Mouse (Mus musculus) brain, embryonic 14.5 days (tissue): ENCODE measurements around the gene Abcc4. TPM values are rescaled to one million over a fixed set of nuclear protein-coding genes. Genes with fewer than 3 reads are reported as not detected.
"Not testable (repeated sequence)": the region's sequence is repeated elsewhere in the genome, so short reads cannot be mapped to it uniquely, and the experiment has no call there.

Experiments
- DNase-seq: peaks from one replicate; pipeline ENCODE4 v3.0.0-alpha.2; 2011; ENCODE audit warnings: low read depth
- CTCF ChIP-seq: fragments of 200-500 bp; IDR thresholded peaks from 2 replicates; pipeline ENCODE4 v1.5.1; 2012; ENCODE audit warnings: inconsistent platforms, mild to moderate bottlenecking, moderate library complexity, borderline replicate concordance; ENCODE audit not compliant: insufficient read depth, insufficient read length; ENCODE audit errors: extremely low read depth
- POLR2A ChIP-seq: fragments of 200-500 bp; IDR thresholded peaks from 2 replicates; pipeline ENCODE4 v1.6.1; 2012; ENCODE audit warnings: mild to moderate bottlenecking, inconsistent platforms, borderline replicate concordance; ENCODE audit not compliant: poor library complexity, insufficient read depth, insufficient read length, severe bottlenecking; ENCODE audit errors: extremely low read depth
- polyA plus RNA-seq: library from polyadenylated mRNA; depleted of rRNA; stranded (reverse); fragments of >200 nt; gene quantifications from 2 replicates; pipeline ENCODE4 v1.2.3, GENCODE M21; 2012

Abcc4 gene
- polyA plus RNA-seq, 1 experiment = 1.7 TPM

DNA sequence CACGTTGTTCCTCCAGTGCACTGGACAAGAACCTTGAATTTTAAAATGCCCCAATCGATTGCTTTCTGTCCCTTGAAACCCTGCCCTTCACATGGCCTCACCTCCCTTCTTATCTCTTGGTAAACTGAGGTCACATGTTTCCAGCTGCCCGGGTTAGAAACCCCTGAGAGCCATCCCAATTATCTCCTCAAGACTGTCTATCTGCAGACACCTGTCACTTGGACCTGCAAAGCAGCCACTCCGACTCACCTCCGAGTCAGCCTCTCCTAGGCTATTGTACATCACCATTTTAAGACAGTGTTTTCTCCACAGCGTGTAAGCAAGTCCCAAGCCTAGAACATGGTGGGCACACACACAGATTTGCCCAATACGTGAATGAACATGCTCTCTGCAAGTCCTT, 31.8 kb downstream of the Abcc4 start:
- TF ChIP-seq POLR2A (no peak), CTCF (no peak)
- DNase-seq = no peak

DNA sequence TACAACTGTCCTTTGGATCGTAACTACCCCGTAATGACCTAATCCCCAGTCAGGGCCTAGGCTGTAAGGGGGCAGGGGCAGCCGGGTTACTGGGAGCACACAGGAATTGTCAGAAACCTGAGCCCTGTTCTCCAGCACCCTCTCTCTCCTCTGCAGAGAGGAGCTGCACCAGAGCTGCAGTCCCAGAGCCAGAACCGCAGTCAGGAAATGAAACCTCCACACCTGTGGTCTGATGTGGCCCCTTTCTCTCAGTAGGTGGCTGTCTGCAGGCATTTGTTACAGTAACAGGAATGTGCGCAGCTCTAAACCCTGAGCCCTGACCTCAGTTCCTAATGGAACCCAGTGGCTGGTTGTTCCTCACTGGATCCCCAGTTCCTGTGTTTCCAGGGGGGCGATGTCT, 32.5 kb downstream of the Abcc4 start:
- no peak for TF ChIP-seq CTCF
- no peak for TF ChIP-seq POLR2A
- DNase-seq = no peak

DNA sequence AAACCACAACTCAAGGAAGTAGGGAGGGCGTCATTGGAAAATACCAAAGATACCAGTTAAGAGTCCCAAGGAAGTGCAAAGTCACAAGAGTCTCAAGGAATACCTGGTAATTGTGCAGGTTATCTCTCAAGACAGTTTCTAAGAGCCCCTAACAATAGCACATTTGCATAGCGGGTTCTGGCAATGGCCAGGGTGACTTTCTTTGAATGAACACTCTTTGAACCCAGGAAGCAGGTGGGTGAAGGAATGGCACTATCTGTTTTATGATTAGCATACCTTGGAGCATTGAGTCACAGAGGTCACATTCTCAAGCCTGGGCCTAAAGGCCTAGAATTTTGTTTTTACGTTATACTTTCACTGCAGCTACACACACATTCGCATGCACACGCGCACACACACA, 33.1 kb downstream of the Abcc4 start:
- DNase-seq = not testable (repeated sequence)

DNA sequence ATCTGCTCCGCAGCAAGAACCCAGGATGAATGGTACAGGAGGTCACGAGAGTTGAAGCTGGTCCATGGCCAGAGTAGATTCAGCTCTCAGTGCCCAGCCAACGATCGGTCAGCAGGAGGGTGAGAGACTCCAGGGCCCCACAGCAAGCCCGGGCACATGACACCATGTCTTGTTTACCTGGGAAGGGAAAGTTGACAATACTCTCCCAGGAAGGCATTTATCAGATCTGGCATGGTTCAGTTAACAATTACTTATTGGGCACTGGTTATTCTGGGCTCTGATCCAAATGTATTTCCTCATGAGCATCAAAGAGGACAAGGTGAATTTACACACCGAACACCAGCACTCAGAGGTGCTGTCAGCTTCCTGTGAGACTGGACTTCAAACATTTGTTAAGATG, 38.5 kb downstream of the Abcc4 start:
- DNase-seq = peak; percentile 45
- TF ChIP-seq POLR2A (no peak), CTCF (no peak)

DNA sequence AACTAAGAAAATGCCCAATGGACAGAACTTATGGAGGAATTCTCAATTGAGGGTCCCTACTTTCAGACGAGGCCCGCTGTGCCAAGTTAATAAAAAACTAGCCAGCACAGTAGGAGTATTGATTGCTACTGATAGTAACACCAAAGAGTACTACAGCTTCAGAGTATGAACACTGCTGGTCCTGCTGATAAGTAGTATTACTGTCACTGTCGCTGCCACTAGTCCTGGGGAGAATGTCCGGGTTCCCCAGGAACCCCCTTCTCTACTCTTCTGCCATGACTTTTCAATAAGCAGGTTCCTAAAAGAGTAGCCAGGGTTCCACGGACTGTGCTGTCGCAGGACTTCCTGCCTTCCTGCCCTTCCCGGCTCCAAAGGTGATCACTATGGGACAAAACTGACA, 41.4 kb downstream of the Abcc4 start:
- no peak for DNase-seq
- no peak for TF ChIP-seq CTCF
- no peak for TF ChIP-seq POLR2A

DNA sequence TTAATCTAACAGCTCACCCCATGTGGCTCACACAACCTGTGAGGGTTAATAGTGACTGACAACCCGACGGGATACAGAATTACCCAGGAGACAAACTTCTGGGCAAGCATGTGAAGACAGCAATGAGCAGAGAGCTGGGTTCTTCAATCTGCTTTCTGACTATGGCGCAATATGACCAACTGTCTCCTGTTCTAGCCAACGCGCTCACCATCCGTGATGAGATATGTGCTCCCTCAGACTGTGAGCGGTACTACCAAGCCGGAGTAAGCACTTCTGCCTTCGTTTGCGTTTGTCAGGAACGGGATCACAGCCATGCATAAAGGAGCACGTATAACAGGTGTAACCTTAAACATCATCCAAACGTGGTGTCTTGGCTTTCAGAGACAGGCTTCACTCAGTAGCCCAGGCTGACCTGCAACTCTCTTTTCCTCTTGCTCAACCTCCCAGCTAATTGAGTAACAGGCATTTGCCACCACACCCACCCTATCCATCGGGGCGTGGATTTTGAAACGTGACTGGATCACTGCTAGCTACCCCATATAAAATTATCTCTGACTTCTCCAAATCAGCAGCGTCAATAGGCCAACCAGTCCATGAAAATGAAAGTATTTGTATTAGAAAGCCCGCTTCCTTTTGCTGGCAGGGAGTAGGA, 43.3 kb downstream of the Abcc4 start:
- no peak for TF ChIP-seq POLR2A
- no peak for TF ChIP-seq CTCF

DNA sequence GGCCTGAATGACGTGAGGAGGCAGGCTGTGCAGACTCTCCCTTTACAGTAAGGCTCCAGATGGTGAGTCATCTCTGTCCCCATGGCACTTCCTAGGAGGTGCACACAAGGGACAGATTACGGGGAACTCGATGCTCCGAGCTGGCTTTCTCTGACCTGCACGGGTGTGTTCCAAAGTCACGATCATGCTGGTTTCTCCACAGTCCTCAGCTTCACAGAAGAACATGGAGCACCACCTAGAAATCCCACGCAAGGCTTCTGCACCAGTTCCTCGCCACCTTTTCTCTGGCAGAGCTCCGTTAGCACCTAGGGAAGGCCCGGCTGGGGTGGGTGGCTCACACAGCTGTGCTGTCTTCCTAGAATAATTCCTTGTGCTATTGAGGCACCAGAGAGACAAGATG, 43.9 kb downstream of the Abcc4 start:
- DNase-seq = no peak
- no peak for TF ChIP-seq CTCF
- no peak for TF ChIP-seq POLR2A

More for the DNA sequence above, 43.3 kb downstream of the Abcc4 start:
- DNase-seq = no peak

DNA sequence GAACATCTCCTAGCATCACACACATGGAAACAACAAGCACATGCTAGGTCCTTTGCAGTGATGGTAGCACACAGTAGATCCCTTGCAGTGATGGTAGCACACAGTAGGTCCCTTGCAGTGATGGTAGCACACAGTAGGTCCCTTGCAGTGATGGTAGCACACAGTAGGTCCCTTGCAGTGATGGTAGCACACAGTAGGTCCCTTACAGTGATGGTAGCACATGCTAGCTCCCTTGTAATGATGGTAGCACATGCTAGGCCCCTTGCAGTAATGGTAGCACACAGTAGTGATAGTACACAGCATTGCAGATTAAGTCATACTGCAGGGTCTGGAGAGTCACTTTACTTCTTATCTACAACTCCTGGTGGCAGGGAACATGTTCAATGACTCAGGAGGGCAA, 46.8 kb downstream of the Abcc4 start:
- TF ChIP-seq POLR2A (no peak), CTCF (no peak)
- DNase-seq = no peak

DNA sequence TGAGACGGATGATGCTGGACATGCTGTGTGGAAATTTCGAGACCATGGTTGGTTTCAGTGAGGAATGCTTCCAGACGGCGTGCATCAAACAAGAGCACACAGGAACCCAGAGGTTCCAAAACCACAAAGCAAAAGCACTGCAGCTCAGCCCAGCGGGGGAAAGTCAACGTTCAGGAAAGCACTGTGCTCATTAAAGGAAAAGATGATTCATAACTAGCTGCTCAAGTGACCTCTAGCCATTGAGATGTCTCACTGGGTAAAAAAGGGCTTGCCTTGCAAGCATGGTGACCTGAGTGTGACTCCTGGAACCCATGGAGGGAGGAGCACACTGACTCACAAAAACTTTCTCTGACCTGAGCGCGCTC, 47.7 kb downstream of the Abcc4 start:
- TF ChIP-seq POLR2A (no peak), CTCF (no peak)
- no peak for DNase-seq

DNA sequence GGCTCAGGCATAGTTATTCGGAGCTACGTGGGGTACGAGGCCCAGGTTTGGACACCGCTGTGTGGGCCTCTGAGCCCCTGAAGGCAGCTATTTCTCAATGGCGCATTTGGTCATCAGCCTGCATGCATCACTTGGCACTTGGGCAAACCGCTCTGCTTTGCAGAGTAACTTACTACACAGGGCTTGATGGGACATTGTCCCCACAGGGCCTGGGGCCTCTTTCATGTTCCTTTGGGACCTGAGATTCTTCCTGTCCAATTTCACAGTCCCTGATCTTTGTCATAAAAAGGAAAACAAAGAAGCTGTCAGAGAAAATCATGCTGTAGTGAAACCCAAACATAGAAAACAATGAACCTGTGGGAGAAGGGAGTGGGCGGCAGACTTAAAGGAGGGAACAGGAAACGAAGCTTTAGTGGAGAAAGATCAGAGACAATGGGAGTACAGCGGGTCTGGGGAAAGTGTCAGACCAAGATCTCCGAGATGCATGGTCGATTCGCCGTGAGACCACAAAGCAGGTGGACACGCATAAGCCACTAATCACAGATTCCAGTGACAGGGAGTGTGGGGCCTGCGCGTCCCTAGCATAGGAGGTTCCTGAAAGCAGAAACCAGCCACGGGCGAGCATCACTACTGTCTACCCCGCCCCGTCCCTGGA, 48.2 kb downstream of the Abcc4 start:
- DNase-seq = no peak
- TF ChIP-seq POLR2A (no peak), CTCF (no peak)

DNA sequence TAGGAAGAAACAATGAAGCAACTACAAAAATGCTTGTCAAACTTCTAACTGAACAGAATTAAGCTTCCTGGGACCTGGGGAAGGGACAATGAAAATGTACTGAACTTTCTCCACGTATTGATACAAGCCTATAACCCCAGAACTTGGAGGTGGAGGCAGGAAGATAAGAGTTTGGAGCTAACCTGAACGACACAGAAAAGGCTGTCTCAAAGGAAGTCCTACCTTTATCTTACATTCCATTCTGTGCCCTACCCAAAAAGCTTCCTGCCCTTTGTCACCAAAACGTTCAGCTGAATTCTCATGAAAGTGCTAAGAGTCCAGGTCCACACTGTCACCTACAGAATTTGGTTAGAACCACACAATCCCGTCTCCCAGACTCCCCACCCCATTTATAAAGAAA, 48.8 kb downstream of the Abcc4 start:
- TF ChIP-seq CTCF = no peak
- no peak for TF ChIP-seq POLR2A
- no peak for DNase-seq

DNA sequence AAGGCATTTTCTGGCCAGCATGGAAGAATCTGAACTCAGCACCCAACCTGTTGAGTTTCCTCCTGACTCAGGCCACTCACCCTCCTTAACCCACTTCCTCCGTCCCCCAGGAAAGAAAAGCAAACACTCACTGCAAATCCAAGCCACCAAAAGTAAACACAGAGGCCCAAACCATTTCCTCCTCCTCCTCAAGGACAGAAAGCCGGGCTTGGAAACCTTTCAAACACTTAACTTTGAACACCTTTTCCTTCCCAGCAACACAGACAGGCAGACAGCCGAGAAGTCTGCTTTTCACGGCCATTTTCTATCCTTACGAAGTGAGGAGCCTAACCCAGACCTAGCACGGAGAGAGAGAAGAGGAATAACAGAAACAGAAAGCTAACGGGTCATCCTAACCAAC, 50.0 kb downstream of the Abcc4 start:
- no peak for TF ChIP-seq CTCF
- no peak for TF ChIP-seq POLR2A
- DNase-seq = no peak

DNA sequence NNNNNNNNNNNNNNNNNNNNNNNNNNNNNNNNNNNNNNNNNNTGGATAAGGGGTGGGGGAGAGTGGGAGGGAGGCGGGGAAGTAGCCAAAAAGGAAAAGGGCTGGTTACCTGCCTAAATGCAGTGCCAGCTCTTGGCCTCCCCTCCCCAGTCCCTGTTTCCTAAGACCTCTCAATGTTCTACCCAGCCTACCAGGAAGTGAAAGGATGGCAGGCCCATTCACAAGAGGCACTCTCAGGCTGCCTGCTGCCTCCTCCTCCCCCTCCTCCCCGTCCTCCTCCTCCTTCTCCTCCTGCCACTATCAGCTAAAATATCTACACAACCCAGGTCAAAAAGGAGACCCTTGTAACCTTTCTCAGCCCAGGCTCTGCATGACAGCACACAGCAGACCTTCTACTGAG, 51.1 kb downstream of the Abcc4 start:
- DNase-seq = no peak
- TF ChIP-seq CTCF (no peak), POLR2A (no peak)

DNA sequence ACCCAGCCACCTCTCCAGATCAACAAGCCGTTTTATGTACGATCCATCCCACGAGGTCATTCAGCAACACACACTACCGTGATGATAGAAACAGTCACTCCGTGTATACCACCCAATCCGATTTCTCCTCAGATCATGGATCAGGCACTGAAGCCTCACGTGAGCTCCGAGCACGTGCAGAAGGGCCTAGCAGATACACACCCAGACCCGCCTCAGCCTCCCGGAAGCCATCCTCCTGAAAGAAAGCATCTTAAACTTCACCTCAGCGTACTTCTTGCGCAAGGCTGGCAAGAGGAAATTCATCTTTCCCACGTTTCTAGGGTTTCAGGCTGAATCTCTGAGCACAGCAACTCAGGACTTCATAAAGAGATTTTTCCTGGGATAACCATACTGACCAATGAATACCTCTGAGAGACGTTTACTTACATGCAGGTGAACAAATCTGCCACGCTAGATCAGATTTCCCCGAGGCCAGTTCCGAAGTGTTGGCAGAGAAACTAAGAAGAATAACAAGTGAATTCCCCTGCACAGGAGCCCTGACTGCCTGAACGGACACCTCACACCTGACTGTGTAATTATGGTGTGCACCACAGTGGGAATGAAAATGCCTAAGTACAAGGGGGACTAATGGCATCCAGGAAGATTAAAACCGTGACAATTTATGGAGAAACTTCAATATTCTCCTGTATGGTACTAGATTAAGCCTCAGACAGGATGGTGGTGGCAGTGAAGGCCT, 54.1 kb downstream of the Abcc4 start:
- no peak for TF ChIP-seq POLR2A
- no peak for TF ChIP-seq CTCF
- DNase-seq = no peak
